Mouse (Mus musculus) right cerebral cortex, postnatal 10 days (tissue): Measurements from ENCODE around the gene Cd274.
A peak's percentile ranks its signal among the peaks of the same experiment; 100 is the strongest.
"Not testable (repeated sequence)": the region's sequence is repeated elsewhere in the genome, so short reads cannot be mapped to it uniquely, and the experiment has no call there.

Experiments used
- DNase-seq, 2 experiments: peaks; one replicate each; pipeline ENCODE4 v3.0.0; 2021; ENCODE audit warnings: low spot score in 2 of 2

Gene Cd274

GRCm38 (mm10) chr19:29393333-29393732 lies 26.1 kb downstream of the Cd274 start:
- no peak for DNase-seq

DNA sequence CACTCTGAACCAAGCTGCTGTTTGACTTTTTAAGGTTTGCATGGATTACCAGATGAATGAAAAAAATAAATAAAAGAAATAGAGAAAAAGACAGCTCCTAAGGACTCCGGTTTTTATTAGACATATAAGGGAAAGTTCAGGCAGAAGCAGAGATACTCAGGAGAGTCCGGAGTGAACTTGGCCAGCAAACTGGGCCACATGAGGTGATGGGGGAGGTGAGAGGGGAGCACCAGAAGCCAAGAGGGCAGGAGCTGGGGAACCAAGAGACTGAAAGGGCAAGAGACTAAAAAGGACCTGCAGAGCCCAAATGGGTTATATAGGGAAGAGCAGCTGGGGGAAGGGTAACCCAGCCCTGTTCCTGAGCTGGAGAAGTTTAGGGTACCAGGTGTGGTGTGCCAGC lies 27.5 kb downstream of the Cd274 start:
- DNase-seq = no peak

GRCm38 (mm10) chr19:29396353-29396752 lies 29.1 kb downstream of the Cd274 start:
- no peak for DNase-seq

GRCm38 (mm10) chr19:29399786-29400185 lies 32.5 kb downstream of the Cd274 start:
- no peak for DNase-seq

DNA sequence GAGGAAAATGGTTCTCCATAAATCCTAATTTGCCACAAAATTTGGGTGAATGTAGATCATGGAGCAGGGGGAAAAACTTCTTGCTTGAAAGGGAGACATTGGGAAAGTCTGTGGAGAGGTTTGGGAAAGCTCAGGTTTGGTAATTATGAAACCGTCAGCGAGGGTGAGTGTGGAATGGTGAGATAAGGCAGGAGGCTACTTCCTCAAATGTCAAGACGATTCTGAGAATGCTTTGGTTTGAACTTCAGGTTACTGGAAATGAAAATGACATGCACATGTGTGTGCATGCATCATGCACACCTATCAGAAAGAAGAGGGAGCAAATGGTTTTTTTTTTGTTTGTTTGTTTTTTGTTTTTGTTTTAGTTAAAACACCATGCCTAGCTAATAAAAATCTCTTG lies 33.2 kb downstream of the Cd274 start:
- DNase-seq = no peak

- DNase-seq = no peak
Observed at GRCm38 (mm10) chr19:29402621-29403020, 35.4 kb downstream of the Cd274 start.

DNA sequence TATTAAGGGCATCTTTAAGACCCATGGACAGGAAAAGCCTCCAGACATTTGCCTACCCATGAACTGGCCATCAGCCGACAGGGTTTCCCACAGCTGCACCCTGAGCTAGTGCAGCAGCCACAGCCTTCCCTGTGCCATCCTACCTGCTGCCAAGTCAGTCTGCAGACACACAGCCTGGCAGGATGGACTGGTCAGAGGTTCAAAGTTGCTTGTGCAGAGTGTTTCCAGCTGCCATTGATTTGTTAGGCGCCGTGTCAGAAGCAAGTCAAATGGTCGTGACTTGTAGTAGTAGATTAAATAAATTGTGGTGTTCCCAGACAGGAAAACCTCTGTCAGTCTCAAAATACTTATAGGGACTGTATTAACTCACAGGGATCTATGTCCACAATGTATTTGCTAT lies 36.0 kb downstream of the Cd274 start:
- DNase-seq = no peak

DNA sequence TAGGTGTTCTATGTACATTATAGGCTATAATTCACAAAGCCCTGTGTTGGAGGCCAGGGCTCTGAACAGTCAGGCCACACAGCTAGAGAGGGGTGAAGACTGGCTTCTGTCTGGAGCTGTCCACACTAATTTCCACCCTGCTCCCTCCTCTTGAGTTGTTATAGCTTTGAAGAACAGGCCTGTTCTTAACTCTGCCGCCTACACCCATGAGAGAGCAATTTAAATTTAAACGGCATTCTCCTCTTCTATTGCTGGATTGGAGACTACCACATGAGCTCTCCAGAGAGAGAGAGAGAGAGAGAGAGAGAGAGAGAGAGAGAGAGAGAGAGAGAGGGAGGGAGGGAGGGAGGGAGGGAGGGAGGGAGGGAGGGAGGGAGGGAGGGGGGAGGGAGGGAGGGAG lies 38.1 kb downstream of the Cd274 start:
- no peak for DNase-seq

- no peak for DNase-seq
Observed at GRCm38 (mm10) chr19:29406042-29407017, 39.1 kb downstream of the Cd274 start.

DNA sequence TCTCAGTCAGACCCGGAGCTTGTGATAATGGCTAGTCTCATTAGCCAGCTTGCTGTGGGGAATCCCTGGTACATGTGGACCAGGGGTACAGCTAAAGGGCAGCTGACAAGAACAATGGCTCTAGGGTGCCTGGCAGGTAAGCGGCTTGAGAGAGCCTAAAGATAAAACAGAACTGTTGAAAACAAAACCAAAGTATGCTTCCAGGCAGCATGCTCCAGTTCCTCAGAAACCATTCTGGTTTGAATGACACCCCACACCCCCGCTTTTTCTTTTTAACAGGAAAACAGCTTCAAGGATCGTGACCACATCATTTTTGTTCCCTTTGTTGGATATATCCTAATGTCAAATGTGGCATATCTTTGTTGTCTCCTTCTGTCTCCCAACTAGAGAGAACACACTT lies 43.4 kb downstream of the Cd274 start, which contains the start of gene Pdcd1lg2:
TSS of gene Pdcd1lg2 (plus strand) at position 301 of the 400 bp plus-strand sequence.
- DNase-seq = no peak

DNA sequence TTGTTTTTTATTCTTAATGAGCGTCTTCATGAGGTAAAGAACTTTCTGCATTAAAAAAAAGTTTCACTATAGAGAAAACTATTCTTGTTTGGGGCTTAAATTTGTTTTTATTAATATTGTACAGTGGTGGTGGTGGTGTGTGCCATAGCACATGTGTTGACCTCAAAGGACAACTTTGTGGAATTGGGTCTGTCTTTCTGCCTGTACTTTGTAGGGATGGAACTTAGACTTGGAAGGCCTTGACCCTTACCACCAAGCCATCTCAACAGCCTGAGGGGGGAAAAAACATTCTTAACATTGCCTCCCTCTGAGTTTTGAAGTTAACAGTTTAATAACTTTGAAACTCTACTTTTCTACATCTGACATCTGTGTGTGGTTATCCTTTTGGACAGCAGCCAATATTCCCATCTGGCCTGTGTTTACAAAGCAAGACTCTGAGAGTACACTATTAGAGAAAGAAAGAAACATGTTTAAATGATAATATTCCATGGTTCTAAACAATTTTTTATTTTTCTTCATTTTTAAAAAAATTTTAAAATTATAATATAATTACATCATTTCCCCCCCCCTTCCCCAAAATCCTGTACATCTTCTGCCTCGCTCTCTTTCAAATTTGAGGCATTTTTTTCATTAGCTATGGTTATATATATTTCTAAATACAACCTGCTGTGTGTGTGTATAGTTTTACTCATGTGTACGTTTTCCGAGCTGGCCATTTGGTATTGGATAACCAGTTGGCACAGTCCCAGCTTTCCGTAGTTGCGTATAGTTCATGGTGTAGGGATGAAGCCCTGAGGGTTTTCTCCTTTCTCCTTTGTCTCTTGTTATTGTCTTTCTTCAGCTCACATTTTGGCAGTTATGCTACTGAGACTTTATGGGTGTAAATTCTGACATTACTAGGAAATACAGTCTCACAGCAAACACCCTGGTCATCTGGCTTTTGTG lies 45.5 kb downstream of the Cd274 start:
- peak; percentile 29 to 45 for DNase-seq

GRCm38 (mm10) chr19:29414513-29414912 lies 47.3 kb downstream of the Cd274 start:
- no peak for DNase-seq

DNA sequence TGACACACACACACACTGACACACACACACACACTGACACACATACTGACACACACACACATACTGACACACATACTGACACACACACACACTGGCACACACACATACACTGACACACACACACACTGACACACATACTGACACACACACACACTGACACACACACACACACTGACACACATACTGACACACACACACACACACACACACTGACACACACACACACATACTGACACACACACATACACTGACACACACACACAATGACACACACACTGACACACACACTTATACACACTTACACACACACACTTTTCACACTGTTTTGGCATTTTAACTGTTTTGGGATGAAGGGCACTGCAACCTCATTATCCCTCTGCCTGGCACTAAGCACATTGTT lies 47.7 kb downstream of the Cd274 start:
- not testable (repeated sequence) for DNase-seq

- no peak for DNase-seq
Observed at GRCm38 (mm10) chr19:29416393-29416902, 49.2 kb downstream of the Cd274 start.

GRCm38 (mm10) chr19:29417188-29417587 lies 49.9 kb downstream of the Cd274 start:
- DNase-seq = no peak

- DNase-seq = no peak
Observed at GRCm38 (mm10) chr19:29417894-29418293, 50.6 kb downstream of the Cd274 start.

GRCm38 (mm10) chr19:29418661-29419115 lies 51.4 kb downstream of the Cd274 start:
- no peak for DNase-seq

DNA sequence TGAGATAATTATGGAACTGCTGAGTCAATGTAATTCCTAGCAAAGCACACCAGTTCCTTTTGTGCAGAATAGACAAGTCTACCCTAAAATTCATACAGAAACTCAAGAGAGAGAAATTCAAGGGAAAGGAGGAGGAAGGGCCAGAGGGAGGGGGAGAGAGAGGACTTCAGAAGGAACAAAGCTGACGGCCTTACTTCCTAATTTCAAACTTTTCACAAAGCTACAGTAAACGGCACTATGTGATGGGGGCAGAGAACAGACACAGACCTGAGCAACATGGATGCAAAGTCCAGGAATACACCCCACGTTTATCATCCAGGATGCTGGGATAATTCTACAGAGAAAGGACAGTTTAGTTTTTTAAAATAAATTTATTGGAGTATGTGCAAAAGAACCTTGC lies 52.3 kb downstream of the Cd274 start:
- DNase-seq = no peak

DNA sequence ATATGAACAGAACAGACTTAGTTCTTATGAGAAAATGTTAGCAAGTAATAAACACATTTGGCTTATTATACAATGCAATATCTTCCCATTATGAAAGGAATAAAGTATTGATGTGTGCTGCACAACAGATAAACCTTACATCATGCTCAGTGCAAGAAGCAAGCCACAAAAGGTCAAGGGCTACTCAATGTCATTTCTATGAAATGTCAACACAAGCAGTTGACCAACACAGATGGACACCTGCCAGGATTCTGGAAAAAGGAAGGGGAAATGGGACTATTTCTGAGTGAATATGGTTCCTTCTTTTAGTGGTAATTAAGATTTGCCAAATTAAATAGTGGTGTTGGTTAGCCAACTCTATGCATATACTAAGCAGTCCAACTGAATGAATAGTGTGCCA lies 52.7 kb downstream of the Cd274 start:
- DNase-seq = no peak

- no peak for DNase-seq
Observed at GRCm38 (mm10) chr19:29420397-29420796, 53.1 kb downstream of the Cd274 start.

GRCm38 (mm10) chr19:29422013-29422645 lies 54.9 kb downstream of the Cd274 start:
- DNase-seq = no peak
